15 mouse cellular contexts compared by ENCODE assay signal in genomic region chr7:82383536-82383848, GRCm38 (mm10). TPM values are rescaled to one million over a fixed set of nuclear protein-coding genes. Genes with fewer than 3 reads are reported as not detected.
"Had no signal": no experiment of that assay in that cellular context is flagged by ENCODE, and none has a peak within 500 bp of the region (broad histone marks: within the 10 kb centered on the region; RNA-seq: fewer than 3 reads in every experiment).

No protein-coding gene starts in this region.

- ATAC-seq: intestine, postnatal 0 days; liver, embryonic 12.5 days had no signal

- H3K36me3 ChIP-seq: kidney, embryonic 15.5 days; liver, embryonic 12.5 days; liver, embryonic 15.5 days; lung, embryonic 15.5 days had no signal

- H3K4me3 ChIP-seq: kidney, embryonic 15.5 days; layer of hippocampus, adult 2 months; liver, embryonic 12.5 days; liver, embryonic 15.5 days; lung, embryonic 15.5 days; megakaryocyte, embryonic 14.5 days had no signal

- H3K4me1 ChIP-seq: kidney, embryonic 15.5 days; liver, embryonic 12.5 days; liver, embryonic 15.5 days; lung, embryonic 15.5 days; megakaryocyte, embryonic 14.5 days had no signal

- H3K9ac ChIP-seq: kidney, embryonic 15.5 days; liver, embryonic 12.5 days; liver, embryonic 15.5 days; lung, embryonic 15.5 days had no signal

- H3K27me3 ChIP-seq: kidney, embryonic 15.5 days; liver, embryonic 12.5 days; liver, embryonic 15.5 days; lung, embryonic 15.5 days; megakaryocyte, embryonic 14.5 days had no signal

- DNase-seq: kidney, postnatal 25 days; liver; lung, adult 18-20 months; lung, postnatal 36 days; midbrain, embryonic 14.5 days; thymus, postnatal 25 days had no signal

- H3K4me2 ChIP-seq: kidney, embryonic 15.5 days; liver, embryonic 12.5 days; liver, embryonic 15.5 days; lung, embryonic 15.5 days; midbrain, embryonic 11.5 days had no signal

- H3K9me3 ChIP-seq: kidney, embryonic 15.5 days; liver, embryonic 12.5 days; liver, embryonic 15.5 days; lung, embryonic 15.5 days had no signal

- H3K27ac ChIP-seq: kidney, embryonic 15.5 days; layer of hippocampus, adult 2 months; liver, embryonic 12.5 days; liver, embryonic 15.5 days; lung, embryonic 15.5 days; stomach, postnatal 0 days had no signal

RNA-seq across cellular contexts. Expression of gene Adamtsl3, which starts 48.0 kb away (rescaled TPM):
- polyA plus RNA-seq: midbrain, embryonic 11.5 days had no signal
